Mouse (Mus musculus) MEL (cell line): ENCODE results near the gene Padi1. TPM values are rescaled to one million over a fixed set of nuclear protein-coding genes. Genes with fewer than 3 reads are reported as not detected.
A peak's percentile ranks its signal among the peaks of the same experiment; 100 is the strongest.

Experiments used
- DNase-seq: peaks from one replicate; pipeline ENCODE4 v3.0.0; 2011; ENCODE audit warnings: low read depth, low spot score
- H3K27ac ChIP-seq: 2 replicates; pipeline ENCODE4 v1.5.1; 2012; ENCODE audit warnings: low read depth, mild to moderate bottlenecking, control low read depth, low read length, moderate library complexity; ENCODE audit not compliant: control insufficient read depth
- H3K27me3 ChIP-seq, 2 experiments: fragments of 150-350 bp in 1 of 2; sonication (generic) in 1 of 2; 2 replicates each; pipeline ENCODE4 v1.6.1; 2012; ENCODE audit warnings: low read length in 2 of 2, mild to moderate bottlenecking in 2 of 2, improper control_type of control experiment in 1 of 2, moderate library complexity in 1 of 2; ENCODE audit not compliant: insufficient read depth in 2 of 2, control insufficient read depth in 1 of 2
- H3K36me3 ChIP-seq, 2 experiments: 2 replicates each; pipeline ENCODE4 v1.6.1; 2012 to 2014; ENCODE audit warnings: low read length in 2 of 2, improper control_type of control experiment in 1 of 2, inconsistent platforms in 1 of 2, mild to moderate bottlenecking in 1 of 2; ENCODE audit not compliant: insufficient read depth in 2 of 2, control insufficient read depth in 1 of 2
- H3K4me1 ChIP-seq, 2 experiments: fragments of 150-350 bp in 1 of 2; sonication (generic) in 1 of 2; 2 replicates each; pipeline ENCODE4 v1.6.1; 2012; ENCODE audit warnings: low read length in 2 of 2, improper control_type of control experiment in 1 of 2, mild to moderate bottlenecking in 1 of 2; ENCODE audit not compliant: insufficient read depth in 2 of 2, control insufficient read depth in 1 of 2
- H3K4me3 ChIP-seq, 2 experiments: fragments of 150-350 bp in 1 of 2; sonication (generic) in 1 of 2; 2 replicates each; pipeline ENCODE4 v1.5.1; 2012; ENCODE audit warnings: low read depth in 2 of 2, low read length in 2 of 2, mild to moderate bottlenecking in 2 of 2, moderate library complexity in 2 of 2, control low read depth in 1 of 2, improper control_type of control experiment in 1 of 2; ENCODE audit not compliant: control insufficient read depth in 1 of 2, insufficient read depth in 1 of 2
- H3K79me2 ChIP-seq: 2 replicates; pipeline ENCODE4 v1.6.1; 2012; ENCODE audit warnings: mild to moderate bottlenecking, low read length, moderate library complexity; ENCODE audit not compliant: control insufficient read depth, poor library complexity, insufficient read depth
- H3K9ac ChIP-seq: 2 replicates; pipeline ENCODE4 v1.6.1; 2012; ENCODE audit warnings: low read depth, mild to moderate bottlenecking, control low read depth, low read length, moderate library complexity; ENCODE audit not compliant: control insufficient read depth, poor library complexity, severe bottlenecking
- H3K9me3 ChIP-seq: fragments of 150-350 bp; sonication (generic); replicated peaks from 2 replicates; pipeline ENCODE4 v1.6.1; 2012; ENCODE audit warnings: mild to moderate bottlenecking, low read length, improper control_type of control experiment, moderate library complexity; ENCODE audit not compliant: insufficient read depth
- BHLHE40 ChIP-seq: IDR thresholded peaks from 2 replicates; pipeline ENCODE4 v1.6.1; 2012; ENCODE audit warnings: low read depth, mild to moderate bottlenecking, inconsistent platforms, low read length, improper control_type of control experiment, borderline replicate concordance
- CHD2 ChIP-seq: IDR thresholded peaks from 2 replicates; pipeline ENCODE4 v1.6.1; 2011; ENCODE audit warnings: low read length, improper control_type of control experiment
- CTCF ChIP-seq, 3 experiments: IDR thresholded peaks in 2 of 3; conservative IDR thresholded peaks in 1 of 3; 2 replicates each; pipeline ENCODE4 v1.5.1; 2011 to 2012; ENCODE audit warnings: low read length in 3 of 3, low read depth in 2 of 3, mild to moderate bottlenecking in 2 of 3, improper control_type of control experiment in 1 of 3, inconsistent platforms in 1 of 3, mixed read lengths in 1 of 3, moderate library complexity in 1 of 3; ENCODE audit not compliant: control insufficient read depth in 1 of 3, insufficient read depth in 1 of 3, poor library complexity in 1 of 3, severe bottlenecking in 1 of 3
- EP300 ChIP-seq, 2 experiments: IDR thresholded peaks; 2 replicates each; pipeline ENCODE4 v1.6.1; 2011; ENCODE audit warnings: improper control_type of control experiment in 2 of 2, low read length in 2 of 2, low read depth in 1 of 2, mild to moderate bottlenecking in 1 of 2
- GABPA ChIP-seq: IDR thresholded peaks from 2 replicates; pipeline ENCODE4 v1.6.1; 2012; ENCODE audit warnings: low read depth, mild to moderate bottlenecking, inconsistent platforms, low read length, improper control_type of control experiment, moderate library complexity
- JUND ChIP-seq: IDR thresholded peaks from 2 replicates; pipeline ENCODE4 v1.6.1; 2011; ENCODE audit warnings: low read depth, mild to moderate bottlenecking, improper control_type of control experiment, low read length
- KAT2A ChIP-seq: conservative IDR thresholded peaks from 2 replicates; pipeline ENCODE4 v1.6.1; 2012; ENCODE audit warnings: low read depth, low read length, improper control_type of control experiment, inconsistent platforms
- MAFK ChIP-seq: IDR thresholded peaks from 2 replicates; pipeline ENCODE4 v1.6.1; 2011; ENCODE audit warnings: low read depth, mild to moderate bottlenecking, low read length, improper control_type of control experiment, borderline replicate concordance
- MAZ ChIP-seq: IDR thresholded peaks from 2 replicates; pipeline ENCODE4 v1.6.1; 2012; ENCODE audit warnings: low read depth, mild to moderate bottlenecking, inconsistent platforms, low read length, improper control_type of control experiment
- MXI1 ChIP-seq: IDR thresholded peaks from 2 replicates; pipeline ENCODE4 v1.6.1; 2011; ENCODE audit warnings: mild to moderate bottlenecking, low read depth, low read length, improper control_type of control experiment
- MYC ChIP-seq: IDR thresholded peaks from 2 replicates; pipeline ENCODE4 v1.6.1; 2011; ENCODE audit warnings: low read depth, mild to moderate bottlenecking, low read length, improper control_type of control experiment, moderate library complexity
- NELFE ChIP-seq: IDR thresholded peaks from 2 replicates; pipeline ENCODE4 v1.6.1; 2011; ENCODE audit warnings: low read depth, low read length, improper control_type of control experiment
- POLR2AphosphoS2 ChIP-seq: IDR thresholded peaks from 2 replicates; pipeline ENCODE4 v1.6.1; 2011; ENCODE audit warnings: low read length, improper control_type of control experiment
- POLR2AphosphoS5 ChIP-seq: IDR thresholded peaks from 2 replicates; pipeline ENCODE4 v1.6.1; 2012; ENCODE audit warnings: low read depth, borderline replicate concordance, mild to moderate bottlenecking, inconsistent platforms, low read length, moderate library complexity, mixed read lengths
- RAD21 ChIP-seq: IDR thresholded peaks from 2 replicates; pipeline ENCODE4 v1.6.1; 2011; ENCODE audit warnings: mild to moderate bottlenecking, low read depth, low read length, improper control_type of control experiment
- RCOR1 ChIP-seq: IDR thresholded peaks from 2 replicates; pipeline ENCODE4 v1.6.1; 2012; ENCODE audit warnings: low read depth, mild to moderate bottlenecking, inconsistent platforms, low read length, improper control_type of control experiment
- SIN3A ChIP-seq: IDR thresholded peaks from 2 replicates; pipeline ENCODE4 v1.6.1; 2012; ENCODE audit warnings: low read length, improper control_type of control experiment, inconsistent platforms
- SMC3 ChIP-seq: IDR thresholded peaks from 2 replicates; pipeline ENCODE4 v1.6.1; 2011; ENCODE audit warnings: low read depth, low read length, improper control_type of control experiment
- TAL1 ChIP-seq: IDR thresholded peaks from 2 replicates; pipeline ENCODE4 v1.6.1; 2012; ENCODE audit warnings: mild to moderate bottlenecking, inconsistent platforms, low read length, moderate library complexity, mixed read lengths
- TBP ChIP-seq: IDR thresholded peaks from 2 replicates; pipeline ENCODE4 v1.8.0; 2011; ENCODE audit warnings: low read depth, low read length, improper control_type of control experiment
- TCF12 ChIP-seq: IDR thresholded peaks from 2 replicates; pipeline ENCODE4 v1.6.1; 2014; ENCODE audit warnings: low read depth, mild to moderate bottlenecking, inconsistent platforms, low read length, improper control_type of control experiment, moderate library complexity
- USF1 ChIP-seq: IDR thresholded peaks from 2 replicates; pipeline ENCODE4 v1.6.1; 2014; ENCODE audit warnings: low read depth, mild to moderate bottlenecking, inconsistent platforms, low read length, improper control_type of control experiment, moderate library complexity
- USF2 ChIP-seq, 2 experiments: IDR thresholded peaks; 2 replicates each; pipeline ENCODE4 v1.6.1; 2011 to 2012; ENCODE audit warnings: improper control_type of control experiment in 2 of 2, low read length in 2 of 2, borderline replicate concordance in 1 of 2, inconsistent platforms in 1 of 2, low read depth in 1 of 2, mild to moderate bottlenecking in 1 of 2; ENCODE audit not compliant: insufficient read depth in 1 of 2
- ZC3H11A ChIP-seq: IDR thresholded peaks from 2 replicates; pipeline ENCODE4 v1.6.1; 2012; ENCODE audit warnings: low read depth, mild to moderate bottlenecking, inconsistent platforms, low read length, improper control_type of control experiment
- ZKSCAN1 ChIP-seq: IDR thresholded peaks from 2 replicates; pipeline ENCODE4 v1.6.1; 2012; ENCODE audit warnings: low read depth, mild to moderate bottlenecking, inconsistent platforms, low read length, improper control_type of control experiment, moderate library complexity
- ZMIZ1 ChIP-seq: IDR thresholded peaks from 2 replicates; pipeline ENCODE4 v1.6.1; 2012; ENCODE audit warnings: low read depth, mild to moderate bottlenecking, inconsistent platforms, low read length, improper control_type of control experiment, moderate library complexity
- polyA plus RNA-seq, 2 experiments: library from polyadenylated mRNA; stranded (reverse) in 1 of 2; unstranded in 1 of 2; fragments of >175 nt in 1 of 2; fragments of >200 nt in 1 of 2; gene quantifications; 2 replicates each; pipeline versions ENCODE4 v1.2.1 to v1.2.4; 2012; ENCODE audit warnings: low replicate concordance in 2 of 2, low read depth in 1 of 2; ENCODE audit not compliant: insufficient read length in 2 of 2, insufficient read depth in 1 of 2, missing spikeins in 1 of 2
- total RNA-seq: library from RNA; depleted of rRNA; stranded (reverse); fragments of 300-350 nt; gene quantifications from 2 replicates; pipeline ENCODE4 v1.2.3, GENCODE M21; 2012

Padi1 gene
- total and polyA plus RNA-seq, 3 experiments = 0.31 to 0.40 TPM; not detected in 1

DNA sequence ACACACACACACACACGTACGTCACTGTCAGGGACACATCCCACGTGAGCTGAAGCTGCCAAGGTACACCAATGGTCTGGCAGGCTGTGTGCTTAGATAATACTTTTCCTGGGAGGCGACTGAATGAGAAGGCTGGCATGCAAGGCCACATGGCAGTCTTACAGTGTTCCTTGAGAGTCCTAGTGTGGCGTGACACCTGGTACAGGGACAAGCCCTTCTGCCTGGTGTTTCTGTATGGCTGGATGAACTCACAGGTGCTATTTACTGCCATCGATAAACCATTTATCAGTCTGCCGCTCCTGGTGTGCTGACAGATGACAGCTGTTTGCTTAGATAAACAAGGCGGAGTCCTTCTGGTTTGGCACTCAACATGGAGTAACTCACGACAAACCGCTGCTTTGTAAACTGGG lies 8.9 kb upstream of the Padi1 start (continued):
- no peak for TF ChIP-seq GABPA
- TF ChIP-seq ZC3H11A = no peak
- peak; percentile 99 for TF ChIP-seq TCF12
- TF ChIP-seq MXI1 = peak; percentile 70; the same call in 1 of the 2 replicates
- TF ChIP-seq EP300 (IDR thresholded peaks at IDR 0.05; ENCODE audit: low read depth in 1 of 2, low read length in 2 of 2) = peak; percentile 81 to 91
- TF ChIP-seq SIN3A = peak; percentile 48; the same call in 1 of the 2 replicates
- peak; percentile 71 for TF ChIP-seq BHLHE40
- TF ChIP-seq KAT2A = no peak
- TF ChIP-seq ZMIZ1 = no peak
- TF ChIP-seq CTCF (IDR thresholded peaks at IDR 0.05 in 2 of 3, conservative IDR thresholded peaks at IDR 0.05 in 1 of 3; ENCODE audit: control insufficient read depth in 1 of 3, insufficient read depth in 1 of 3, low read depth in 2 of 3, low read length in 3 of 3, poor library complexity in 1 of 3, severe bottlenecking in 1 of 3) = no peak
- peak; percentile 45; the same call in 1 of the 2 replicates for TF ChIP-seq RCOR1
- peak; percentile 64; the same call in 1 of the 2 replicates for TF ChIP-seq MYC
- peak; percentile 79 for TF ChIP-seq USF1
- TF ChIP-seq POLR2AphosphoS2 = peak; percentile 37; the same call in 1 of the 2 replicates
- no peak for TF ChIP-seq NELFE

DNA sequence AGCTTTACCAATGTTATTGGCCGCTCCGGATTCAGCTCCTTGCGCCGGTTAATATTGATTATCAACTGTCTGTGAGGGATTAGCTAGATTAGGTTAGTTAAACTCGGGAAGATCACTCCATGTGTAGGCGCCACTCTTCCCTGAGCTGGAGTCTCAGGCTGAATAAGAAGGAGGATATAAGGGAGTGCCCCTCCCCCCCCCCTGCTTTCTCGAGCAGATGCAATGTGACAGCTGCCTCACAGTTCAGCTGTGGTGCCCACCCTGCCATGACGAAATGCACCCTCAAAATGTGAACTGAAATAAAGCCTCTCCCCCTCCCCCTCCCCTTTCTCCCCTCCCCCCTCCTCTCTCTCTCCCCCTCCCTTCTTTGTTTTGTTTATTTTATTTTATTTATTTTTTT lies 8.0 kb upstream of the Padi1 start:
- Histone ChIP-seq H3K79me2 (no peaks in the 10 kb centered on the region), H3K9ac (no peak overlapping the region), H3K27me3 (no peaks in the 10 kb centered on the region), H3K4me3 (no peak overlapping the region), H3K36me3 (peaks cover 0 to 5% of the 10 kb centered on the region in 2 experiments; a peak in 1 of 4 replicates), H3K9me3 (no peaks in the 10 kb centered on the region), H3K4me1 (peaks cover 3 to 26% of the 10 kb centered on the region in 2 experiments; a peak in 3 of 4 replicates), H3K27ac (no peak overlapping the region)
- DNase-seq = no peak
- TF ChIP-seq MAFK (no peak), CHD2 (no peak), USF2 (IDR thresholded peaks at IDR 0.05; ENCODE audit: borderline replicate concordance in 1 of 2, insufficient read depth in 1 of 2, low read depth in 1 of 2, low read length in 2 of 2) (no peak), GABPA (no peak), SMC3 (no peak), JUND (no peak), TBP (no peak), MYC (no peak), MXI1 (no peak), RCOR1 (no peak), TAL1 (no peak), ZKSCAN1 (no peak), RAD21 (no peak), POLR2AphosphoS2 (no peak), MAZ (no peak), POLR2AphosphoS5 (no peak), KAT2A (no peak), SIN3A (no peak), ZMIZ1 (no peak), NELFE (no peak)
